Mouse (Mus musculus) ovary, postnatal 14 days (tissue): ENCODE measurements at regions not wholly inside any gene's neighbourhood (a gene's known extent, or its start where the extent isn't known, plus 50 kb on each side); places are given as distances from the start of the nearest gene placed in this dataset.

Experiments
- DNase-seq: peaks from one replicate; pipeline ENCODE4 v3.0.0; 2022; ENCODE audit warnings: low spot score

- no peak for DNase-seq
Observed at GRCm38 (mm10) chr13:38751876-38752275, 93.0 kb upstream of the Eef1e1 start.

- DNase-seq = no peak
Observed at GRCm38 (mm10) chr13:38740066-38740465, 81.2 kb upstream of the Eef1e1 start.

GRCm38 (mm10) chr13:38736361-38737035 lies 77.6 kb upstream of the Eef1e1 start:
- no peak for DNase-seq

GRCm38 (mm10) chr13:38735294-38735693 lies 76.4 kb upstream of the Eef1e1 start:
- DNase-seq = no peak

GRCm38 (mm10) chr13:38733246-38733645 lies 74.4 kb upstream of the Eef1e1 start:
- no peak for DNase-seq

GRCm38 (mm10) chr13:38725452-38725851 lies 66.6 kb upstream of the Eef1e1 start:
- no peak for DNase-seq

GRCm38 (mm10) chr13:38721166-38721565 lies 62.3 kb upstream of the Eef1e1 start:
- no peak for DNase-seq

- no peak for DNase-seq
Observed at GRCm38 (mm10) chr13:38714838-38715237, 56.0 kb upstream of the Eef1e1 start.
